In genomic region chr19:55788285-55788904, GRCm38 (mm10) we compare ENCODE assay signal across 10 mouse cellular contexts. TPM values are rescaled to one million over a fixed set of nuclear protein-coding genes. Genes with fewer than 3 reads are reported as not detected.
DNase-seq lines count a peak whose midpoint lies in the region; ATAC-seq and TF ChIP-seq lines count a peak whose summit lies in the region.
"Had no signal": no experiment of that assay in that cellular context is flagged by ENCODE, and none has a peak within 500 bp of the region (broad histone marks: within the 10 kb centered on the region; RNA-seq: fewer than 3 reads in every experiment).

No protein-coding gene starts in this region.

- H3K4me1 ChIP-seq in embryonic facial prominence, embryonic 10.5 days = peaks cover 67% of the 10 kb centered on the region
- H3K4me1 ChIP-seq in hindbrain, postnatal 0 days (ENCODE audit: insufficient read depth, low read length) = peaks cover 13% of the 10 kb centered on the region

- TF ChIP-seq CTCF in layer of hippocampus, adult 2 months (conservative IDR thresholded peaks at IDR 0.05) = no peak
- TF ChIP-seq CTCF in hindbrain, postnatal 0 days (IDR thresholded peaks at IDR 0.05; ENCODE audit: low read depth) = no peak

- 27% methylated on average over 7 of the region's 7 CpGs for WGBS in embryonic facial prominence, embryonic 10.5 days
- 22% methylated on average over 7 of the region's 7 CpGs for WGBS in hindbrain, postnatal 0 days

- H3K9me3 ChIP-seq in embryonic facial prominence, embryonic 10.5 days = no peaks in the 10 kb centered on the region
- no peaks in the 10 kb centered on the region for H3K9me3 ChIP-seq in hindbrain, postnatal 0 days (ENCODE audit: low read length)

- peak; percentile 83 for ATAC-seq in hindbrain, postnatal 0 days

- H3K4me2 ChIP-seq in hindbrain, postnatal 0 days (ENCODE audit: low read depth, low read length) = no peak overlapping the region

- H3K27ac ChIP-seq in layer of hippocampus, adult 2 months = peak overlapping the region; percentile 32; the same call in 1 of the 2 replicates
- H3K27ac ChIP-seq in embryonic facial prominence, embryonic 10.5 days (replicated peaks) = peak overlapping the region; percentile 55
- peak overlapping the region; percentile 36; the same call in 1 of the 2 replicates for H3K27ac ChIP-seq in hindbrain, postnatal 0 days

- no peaks in the 10 kb centered on the region for H3K27me3 ChIP-seq in embryonic facial prominence, embryonic 10.5 days (replicated peaks; ENCODE audit: low read depth, poor library complexity, severe bottlenecking)
- no peaks in the 10 kb centered on the region for H3K27me3 ChIP-seq in hindbrain, postnatal 0 days (ENCODE audit: insufficient read depth, low read length)

- H3K4me3 ChIP-seq in layer of hippocampus, adult 2 months = no peak overlapping the region
- H3K4me3 ChIP-seq in embryonic facial prominence, embryonic 10.5 days = no peak overlapping the region
- no peak overlapping the region for H3K4me3 ChIP-seq in hindbrain, postnatal 0 days (ENCODE audit: low read length)

- no peak overlapping the region for H3K9ac ChIP-seq in hindbrain, postnatal 0 days (replicated peaks; ENCODE audit: low read length)

- peaks cover 65% of the 10 kb centered on the region for H3K36me3 ChIP-seq in embryonic facial prominence, embryonic 10.5 days (replicated peaks)
- H3K36me3 ChIP-seq in hindbrain, postnatal 0 days (ENCODE audit: insufficient read depth, low read length) = no peaks in the 10 kb centered on the region

- DNase-seq in layer of hippocampus, adult 2 months (ENCODE audit: low spot score in 2 of 2) = peak in 1 of 2 experiments; percentile 12
- DNase-seq in layer of hippocampus, postnatal 14 days (ENCODE audit: low spot score in 2 of 2) = no peak
- peak; percentile 42 for DNase-seq in embryonic facial prominence, embryonic 10.5 days (ENCODE audit: low spot score)
- DNase-seq in hindbrain, postnatal 0 days (ENCODE audit: low spot score) = peak; percentile 50
- peak; percentile 27 for DNase-seq in retina, postnatal 7 days (ENCODE audit: low read depth, low spot score)
- DNase-seq in adrenal gland, adult 8-10 months = no peak
- DNase-seq in T-cell, adult 2 months (ENCODE audit: low spot score) = no peak
- DNase-seq in ovary, adult 18-20 months (ENCODE audit: low spot score) = no peak
- DNase-seq: gastrocnemius, postnatal 25 days; lung, adult 2 months had no signal

RNA-seq across cellular contexts. Expression of gene Tcf7l2, which starts 46.8 kb away (rescaled TPM):
- 10 to 100 TPM in 1 of 2 experiments, 1 to 10 TPM in 1; 9.9 to 11.3 TPM for total RNA-seq in layer of hippocampus, adult 2 months (2021)
- total RNA-seq in layer of hippocampus, postnatal 14 days (2021) = 10 to 100 TPM; 21.5 to 43.3 TPM
- 94.5 and 111 TPM in 2 replicates for polyA plus RNA-seq in embryonic facial prominence, embryonic 10.5 days (2016; fragmentation: Nextera tagmentation; extraction: Ambion mirVana)
- 3.9 and 4.0 TPM in 2 replicates for total RNA-seq in hindbrain, postnatal 0 days (2014; rRNA removed)
- 37.3 and 71.6 TPM in 2 replicates for polyA plus RNA-seq in hindbrain, postnatal 0 days (2015; fragmentation: Nextera tagmentation; extraction: Ambion mirVana)
- total RNA-seq in adrenal gland, adult 8-10 months (2022) = 10 to 100 TPM; 15.4 to 39.4 (median 26.8) TPM

Comparison
In these comparisons a context has a peak if more than half of its experiments do, and no peak if none do; other contexts are left out.
1. DNase-seq: peak in embryonic facial prominence, embryonic 10.5 days (single experiment), hindbrain, postnatal 0 days (single experiment) and retina, postnatal 7 days (single experiment); none in layer of hippocampus, postnatal 14 days (0 of 2), adrenal gland, adult 8-10 months (single experiment), T-cell, adult 2 months (single experiment) and ovary, adult 18-20 months (single experiment).
2. Peak in every context shown above with its lines, with median percentiles within 50 percentile points of each other: H3K27ac ChIP-seq.